Mouse (Mus musculus) midbrain, postnatal 0 days (tissue): ENCODE data around the gene Ssna1. TPM values are rescaled to one million over a fixed set of nuclear protein-coding genes. Genes with fewer than 3 reads are reported as not detected.

ENCODE experiments used
- ATAC-seq: fragments of 200-750 bp; cut with Nextera tagmentation; 2 replicates; pipeline ENCODE4 v1.8.0; 2017; ENCODE audit warnings: moderate number of reproducible peaks, mild to moderate bottlenecking, moderate TSS enrichment, moderate library complexity; ENCODE audit not compliant: low FRiP score
- DNase-seq: peaks from one replicate; pipeline ENCODE4 v3.0.0-alpha.2; 2015; ENCODE audit warnings: low spot score
- H3K27ac ChIP-seq: fragments of 300-500 bp; sonication (generic); 2 replicates; pipeline ENCODE4 v1.5.1; 2014; ENCODE audit warnings: low read depth, mild to moderate bottlenecking, low read length, mixed read lengths
- H3K27me3 ChIP-seq: fragments of 300-500 bp; sonication (generic); 2 replicates; pipeline ENCODE4 v1.6.1; 2014; ENCODE audit warnings: low read length, control low read depth, mixed read lengths; ENCODE audit not compliant: insufficient read depth
- H3K36me3 ChIP-seq: fragments of 300-500 bp; sonication (generic); 2 replicates; pipeline ENCODE4 v1.6.1; 2014; ENCODE audit warnings: low read length, control low read depth, mixed read lengths; ENCODE audit not compliant: insufficient read depth
- H3K4me1 ChIP-seq: fragments of 300-500 bp; sonication (generic); 2 replicates; pipeline ENCODE4 v1.6.1; 2014; ENCODE audit warnings: mild to moderate bottlenecking, control low read depth, antibody characterized with exemption, low read length, mixed read lengths; ENCODE audit not compliant: insufficient read depth
- H3K4me2 ChIP-seq: fragments of 300-500 bp; sonication (generic); 2 replicates; pipeline ENCODE4 v1.6.1; 2014; ENCODE audit warnings: low read depth, mild to moderate bottlenecking, low read length, mixed read lengths; ENCODE audit not compliant: poor library complexity, severe bottlenecking
- H3K4me3 ChIP-seq: fragments of 300-500 bp; sonication (generic); 2 replicates; pipeline ENCODE4 v1.5.1; 2014; ENCODE audit warnings: low read depth, mild to moderate bottlenecking, low read length, moderate library complexity
- H3K9ac ChIP-seq: fragments of 300-500 bp; sonication (generic); replicated peaks from 2 replicates; pipeline ENCODE4 v1.6.1; 2014; ENCODE audit warnings: mild to moderate bottlenecking, low read length, moderate library complexity, mixed read lengths; ENCODE audit not compliant: poor library complexity, severe bottlenecking
- H3K9me3 ChIP-seq: fragments of 300-500 bp; sonication (generic); 2 replicates; pipeline ENCODE4 v1.6.1; 2016; ENCODE audit warnings: low read length, control low read depth
- CTCF ChIP-seq: IDR thresholded peaks from 2 replicates; pipeline ENCODE4 v1.5.1; 2016; ENCODE audit warnings: antibody characterized with exemption, mild to moderate bottlenecking
- WGBS: fragments of 180-500 bp; shearing (Covaris S2); extraction: QIAGEN DNeasy Blood & Tissue Kit; methylation state at CpG from one replicate; pipeline ENCODE4 v1.1.7; 2014; 5-methylcytosine and 5-hydroxymethylcytosine counted together
- polyA plus RNA-seq: library from polyadenylated mRNA; unstranded; fragments of >200 nt; fragmentation: Nextera tagmentation; extraction: Ambion mirVana; gene quantifications from 2 replicates; pipeline ENCODE4 v1.2.1, GENCODE M21; 2015
- total RNA-seq: library from RNA; depleted of rRNA; stranded (reverse); fragments of >200 nt; gene quantifications from 2 replicates; pipeline ENCODE4 v1.2.3, GENCODE M21; 2014

Ssna1 gene
- total and polyA plus RNA-seq, 2 experiments from 2014 or later: 71.7 to 158 TPM

DNA sequence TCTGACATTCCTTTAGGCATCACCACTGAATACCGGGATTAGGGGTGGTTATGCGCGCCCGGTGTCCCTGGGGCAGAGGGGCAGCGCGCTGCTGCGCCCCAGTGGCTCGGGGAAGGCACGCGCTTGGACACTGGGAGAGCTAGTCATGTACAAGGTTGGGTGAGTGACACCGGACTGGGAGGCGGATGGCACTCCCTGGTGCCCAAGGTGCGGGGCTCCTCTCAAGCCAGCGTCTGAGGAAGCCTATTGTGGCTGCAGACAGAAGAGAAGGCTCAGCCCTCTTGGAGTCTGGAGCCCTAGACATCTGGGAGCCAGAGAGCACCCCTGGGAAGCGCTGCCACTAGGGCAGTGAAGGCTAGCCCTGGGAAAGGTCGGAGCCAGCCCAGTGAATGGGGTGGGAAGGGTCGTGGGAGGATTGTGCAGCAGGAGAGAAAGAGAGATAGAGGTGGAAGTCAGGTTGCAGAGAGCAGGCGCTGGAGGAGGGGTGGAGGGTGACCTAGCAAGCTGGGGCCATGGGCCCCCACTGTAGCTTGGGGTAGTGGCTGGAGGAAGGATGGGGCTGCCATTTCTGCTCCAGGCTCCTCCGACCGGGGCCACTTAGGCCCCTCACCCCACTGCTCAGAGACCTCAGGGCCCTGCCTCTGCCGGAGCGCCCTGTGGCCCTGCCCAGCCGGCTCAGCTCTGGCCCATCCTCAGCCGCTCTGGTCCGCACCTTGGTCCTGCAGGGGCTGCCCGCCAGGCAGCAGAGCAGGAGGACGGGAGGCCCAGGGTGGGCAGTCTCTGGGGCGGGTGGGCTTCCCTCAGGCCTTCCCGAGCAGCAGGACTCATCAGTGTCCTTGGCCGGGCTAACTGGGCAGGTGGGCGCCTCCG is 19.2 kb upstream of the Ssna1 start:
- 11% methylated on average over 31 of the region's 32 CpGs for WGBS
- H3K4me3 ChIP-seq: peak overlapping the region; percentile 18
- no peak for TF ChIP-seq CTCF
- peak overlapping the region; percentile 50 for H3K4me2 ChIP-seq
- peaks cover 45% of the 10 kb centered on the region for H3K27me3 ChIP-seq
- peak overlapping the region; percentile 29; the same call in 1 of the 2 replicates for H3K9ac ChIP-seq
- peaks cover 11% of the 10 kb centered on the region; the same call in 1 of the 2 replicates for H3K4me1 ChIP-seq
- DNase-seq (no peak), ATAC-seq (no peak; the same call in 1 of the 2 replicates)
- peaks cover 34% of the 10 kb centered on the region for H3K36me3 ChIP-seq
- no peaks in the 10 kb centered on the region for H3K9me3 ChIP-seq
- H3K27ac ChIP-seq: no peak overlapping the region

GRCm38 (mm10) chr2:25290816-25291130 is 18.5 kb upstream of the Ssna1 start:
- H3K4me1 ChIP-seq: peaks cover 11% of the 10 kb centered on the region; the same call in 1 of the 2 replicates
- peaks cover 45% of the 10 kb centered on the region for H3K27me3 ChIP-seq
- DNase-seq: peak; percentile 49
- peak overlapping the region; percentile 18 for H3K4me3 ChIP-seq
- H3K36me3 ChIP-seq: peaks cover 29% of the 10 kb centered on the region
- peak overlapping the region; percentile 29; the same call in 1 of the 2 replicates for H3K9ac ChIP-seq
- no peak for TF ChIP-seq CTCF
- peak overlapping the region; percentile 50 for H3K4me2 ChIP-seq
- no peak overlapping the region for H3K27ac ChIP-seq
- ATAC-seq: no peak
- 0% methylated on average over 18 of the region's 18 CpGs for WGBS
- no peaks in the 10 kb centered on the region for H3K9me3 ChIP-seq

DNA sequence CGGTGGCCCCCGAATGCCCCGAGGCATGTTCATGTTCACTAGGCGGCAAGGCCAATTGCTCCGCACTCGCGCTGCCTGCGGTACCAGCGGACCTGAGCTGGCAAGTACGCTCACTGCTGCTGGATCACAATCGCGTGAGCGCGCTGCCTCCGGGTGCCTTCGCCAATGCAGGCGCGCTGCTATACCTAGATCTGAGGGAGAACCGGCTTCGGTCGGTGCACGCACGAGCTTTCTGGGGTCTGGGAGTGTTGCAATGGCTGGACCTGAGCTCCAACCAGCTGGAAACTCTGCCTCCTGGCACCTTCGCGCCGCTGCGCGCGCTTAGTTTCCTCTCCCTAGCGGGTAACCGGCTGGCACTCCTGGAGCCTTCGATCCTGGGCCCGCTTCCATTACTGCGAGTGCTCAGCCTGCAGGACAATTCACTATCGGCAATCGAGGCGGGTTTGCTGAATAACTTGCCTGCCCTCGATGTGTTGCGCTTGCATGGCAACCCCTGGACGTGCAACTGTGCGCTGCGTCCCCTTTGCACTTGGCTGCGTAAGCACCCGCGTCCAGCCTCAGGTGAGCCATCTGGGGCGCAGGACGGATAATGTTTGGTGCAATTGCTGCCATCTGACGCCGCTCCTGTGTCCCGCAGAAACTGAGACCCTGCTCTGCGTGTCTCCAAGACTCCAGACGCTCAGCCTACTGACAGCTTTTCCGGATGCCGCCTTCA is 18.0 kb upstream of the Ssna1 start:
- 1% methylated on average over 54 of the region's 54 CpGs for WGBS
- no peak for TF ChIP-seq CTCF
- Histone ChIP-seq H3K27me3 (peaks cover 45% of the 10 kb centered on the region), H3K27ac (no peak overlapping the region), H3K36me3 (peaks cover 29% of the 10 kb centered on the region), H3K9ac (peak overlapping the region; percentile 1; the same call in 1 of the 2 replicates), H3K4me1 (peaks cover 11% of the 10 kb centered on the region; the same call in 1 of the 2 replicates), H3K4me2 (peak overlapping the region; percentile 50), H3K9me3 (no peaks in the 10 kb centered on the region), H3K4me3 (peak overlapping the region; percentile 18)
- DNase-seq: peak; percentile 54
- ATAC-seq: peak; percentile 12; the same call in 1 of the 2 replicates

GRCm38 (mm10) chr2:25289651-25290050 is 17.4 kb upstream of the Ssna1 start, which contains the start of gene Lrrc26:
Gene Lrrc26, plus strand, starts transcription at chr2:25289915.
- DNase-seq (peak; percentile 67), ATAC-seq (no peak)
- WGBS: 5% methylated on average over 11 of the region's 11 CpGs
- H3K9ac ChIP-seq: peak within 1 kb of the TSS; percentile 1; the same call in 1 of the 2 replicates
- H3K9me3 ChIP-seq: no peaks in the 10 kb centered on the region
- no peak for TF ChIP-seq CTCF
- H3K4me1 ChIP-seq: peaks cover 11% of the 10 kb centered on the region; the same call in 1 of the 2 replicates
- H3K4me2 ChIP-seq: peak within 1 kb of the TSS; percentile 50
- H3K27me3 ChIP-seq: peaks cover 45% of the 10 kb centered on the region
- H3K27ac ChIP-seq: no peak within 1 kb of the TSS
- peaks cover 30% of the 10 kb centered on the region for H3K36me3 ChIP-seq
- H3K4me3 ChIP-seq: peak within 1 kb of the TSS; percentile 18

DNA sequence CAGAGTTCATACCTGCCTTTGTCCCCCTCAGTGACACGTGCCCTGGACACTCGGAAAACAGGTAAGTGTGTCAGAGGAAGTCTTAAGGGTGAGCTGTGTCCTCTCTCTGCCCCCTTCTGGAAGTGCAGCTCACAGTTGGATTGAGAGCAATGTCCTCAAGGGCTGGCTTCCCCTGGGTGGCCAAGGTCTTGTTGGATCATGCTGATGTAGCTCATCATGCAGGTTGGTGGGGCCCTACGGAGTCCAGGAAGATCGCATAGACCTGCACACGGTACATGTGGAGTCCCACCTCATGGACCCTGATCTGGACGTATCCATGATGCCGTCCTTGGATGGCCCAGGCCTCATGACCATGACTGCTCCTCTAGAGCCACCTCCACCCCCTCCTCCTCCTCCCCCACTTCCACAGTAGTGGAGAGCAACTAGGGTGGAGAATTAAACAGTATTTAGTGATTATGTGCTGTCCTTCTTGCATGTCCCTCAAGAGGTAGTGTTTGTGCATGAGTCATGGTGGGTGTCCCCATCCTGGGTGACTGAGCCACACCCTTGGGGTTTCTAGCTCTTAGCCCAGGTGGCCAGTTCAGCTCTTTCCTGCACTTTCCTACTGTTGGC is 16.6 kb upstream of the Ssna1 start:
- peaks cover 42% of the 10 kb centered on the region for H3K27me3 ChIP-seq
- H3K36me3 ChIP-seq: peaks cover 29% of the 10 kb centered on the region
- ATAC-seq (no peak), DNase-seq (no peak)
- no peak overlapping the region for H3K9ac ChIP-seq
- no peak overlapping the region for H3K4me2 ChIP-seq
- TF ChIP-seq CTCF: no peak
- 83% methylated on average over 7 of the region's 7 CpGs for WGBS
- H3K4me3 ChIP-seq: no peak overlapping the region
- H3K27ac ChIP-seq: no peak overlapping the region
- H3K9me3 ChIP-seq: no peaks in the 10 kb centered on the region
- peaks cover 11% of the 10 kb centered on the region; the same call in 1 of the 2 replicates for H3K4me1 ChIP-seq
